Mouse (Mus musculus) spleen, adult 12 weeks (tissue): ENCODE data around the gene Pard6b.

Experiments used
- DNase-seq: peaks from one replicate; pipeline ENCODE4 v3.0.0; 2022; ENCODE audit warnings: low spot score

Pard6b gene

GRCm38 (mm10) chr2:168130046-168130445, 49.2 kb downstream of the Pard6b start:
- DNase-seq: no peak

GRCm38 (mm10) chr2:168137161-168137560, 56.4 kb downstream of the Pard6b start:
- no peak for DNase-seq

- no peak for DNase-seq
Observed at GRCm38 (mm10) chr2:168143794-168144193, 63.0 kb downstream of the Pard6b start.

GRCm38 (mm10) chr2:168145437-168145836, 64.6 kb downstream of the Pard6b start:
- DNase-seq: no peak

GRCm38 (mm10) chr2:168147722-168148432, 67.1 kb downstream of the Pard6b start:
- no peak for DNase-seq

- DNase-seq: no peak
Observed at GRCm38 (mm10) chr2:168149241-168149640, 68.4 kb downstream of the Pard6b start.
